Comparison of ENCODE assay signal across 8 mouse cellular contexts in the genomic region with DNA sequence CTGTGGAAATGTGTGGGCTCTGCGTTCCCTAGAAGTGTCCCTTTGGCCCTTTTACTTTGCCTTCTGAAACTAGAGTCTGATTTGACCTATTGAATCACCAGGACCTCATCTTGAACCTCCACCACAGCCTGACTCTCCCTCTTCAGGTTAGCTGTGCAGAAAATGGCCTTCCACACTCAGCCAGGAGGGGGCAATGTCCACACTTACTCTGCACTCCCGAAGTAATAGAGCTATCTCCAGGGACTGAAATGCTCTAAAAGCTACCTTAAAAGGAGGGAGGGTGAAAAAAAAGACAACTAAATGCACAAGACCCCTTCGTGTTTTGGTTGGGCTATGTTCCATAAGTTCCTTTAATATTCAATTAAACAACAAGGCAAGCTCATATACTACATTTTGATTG. TPM values are rescaled to one million over a fixed set of nuclear protein-coding genes. Genes with fewer than 3 reads are reported as not detected.
DNase-seq lines count a peak whose midpoint lies in the region; ATAC-seq lines count a peak whose summit lies in the region.

No protein-coding gene starts in this region.

- peaks cover 40% of the 10 kb centered on the region for H3K36me3 ChIP-seq in midbrain, embryonic 10.5 days
- H3K36me3 ChIP-seq in midbrain, embryonic 15.5 days (replicated peaks), result peaks cover 11% of the 10 kb centered on the region
- peaks cover 28% of the 10 kb centered on the region for H3K36me3 ChIP-seq in heart, embryonic 16.5 days (ENCODE audit: control insufficient read depth, insufficient read depth)
- peaks cover 5% of the 10 kb centered on the region for H3K36me3 ChIP-seq in neural tube, embryonic 11.5 days (ENCODE audit: control insufficient read depth, insufficient read depth, low read length)

- no peak overlapping the region for H3K9ac ChIP-seq in midbrain, embryonic 15.5 days
- H3K9ac ChIP-seq in heart, embryonic 16.5 days (ENCODE audit: low read length), result no peak overlapping the region
- H3K9ac ChIP-seq in neural tube, embryonic 11.5 days (ENCODE audit: low read length), result no peak overlapping the region

- H3K4me3 ChIP-seq in midbrain, embryonic 10.5 days, result no peak overlapping the region
- H3K4me3 ChIP-seq in midbrain, embryonic 15.5 days, result no peak overlapping the region
- H3K4me3 ChIP-seq in heart, embryonic 16.5 days (ENCODE audit: low read length), result no peak overlapping the region
- H3K4me3 ChIP-seq in neural tube, embryonic 11.5 days (ENCODE audit: low read depth, low read length), result no peak overlapping the region

- 21% methylated on average over 3 of the region's 3 CpGs for WGBS in midbrain, embryonic 10.5 days
- 23% methylated on average over 3 of the region's 3 CpGs for WGBS in midbrain, embryonic 15.5 days
- 19% methylated on average over 3 of the region's 3 CpGs for WGBS in heart, embryonic 16.5 days
- 23% methylated on average over 3 of the region's 3 CpGs for WGBS in neural tube, embryonic 11.5 days

- H3K27ac ChIP-seq in midbrain, embryonic 10.5 days (replicated peaks), result no peak overlapping the region
- no peak overlapping the region for H3K27ac ChIP-seq in midbrain, embryonic 15.5 days
- H3K27ac ChIP-seq in heart, embryonic 16.5 days (ENCODE audit: low read length), result no peak overlapping the region
- no peak overlapping the region for H3K27ac ChIP-seq in neural tube, embryonic 11.5 days (ENCODE audit: low read depth, low read length)

- H3K27me3 ChIP-seq in midbrain, embryonic 10.5 days (ENCODE audit: low read depth, poor library complexity, severe bottlenecking), result no peaks in the 10 kb centered on the region
- no peaks in the 10 kb centered on the region for H3K27me3 ChIP-seq in midbrain, embryonic 15.5 days (replicated peaks)
- no peaks in the 10 kb centered on the region for H3K27me3 ChIP-seq in heart, embryonic 16.5 days (ENCODE audit: control insufficient read depth, insufficient read depth, low read length)
- H3K27me3 ChIP-seq in neural tube, embryonic 11.5 days (ENCODE audit: control insufficient read depth, insufficient read depth, low read length), result no peaks in the 10 kb centered on the region

- no peak for ATAC-seq in midbrain, embryonic 15.5 days (replicated peaks)
- peak; percentile 61; the same call in 1 of the 2 replicates for ATAC-seq in heart, embryonic 16.5 days (replicated peaks; ENCODE audit: extremely low read depth, insufficient read depth, low FRiP score)
- ATAC-seq in neural tube, embryonic 11.5 days (ENCODE audit: insufficient read depth, low FRiP score, low TSS enrichment), result no peak

- intact Hi-C loops in left cerebral cortex, postnatal 14 days (cut with DNase I), result loop anchor here (2.0 kb wide), 1 partner anchor 92 kb away; no protein-coding TSS in a partner anchor

- DNase-seq in midbrain, embryonic 10.5 days (ENCODE audit: low spot score), result peak; percentile 44
- peak; percentile 39 for DNase-seq in Muller cell, postnatal 12 days (ENCODE audit: inconsistent ontology term)
- DNase-seq in embryo, embryonic 10 days (ENCODE audit: low spot score), result peak; percentile 64
- DNase-seq in left cerebral cortex, postnatal 14 days (ENCODE audit: low spot score in 2 of 2), result peak; percentile 54 to 58
- DNase-seq in neural tube, embryonic 11.5 days (ENCODE audit: low spot score), result peak; percentile 51
- peak; percentile 43 to 50 for DNase-seq in urinary bladder, postnatal 36 days (ENCODE audit: low spot score in 2 of 2)

- H3K4me2 ChIP-seq in midbrain, embryonic 15.5 days, result no peak overlapping the region
- no peak overlapping the region for H3K4me2 ChIP-seq in heart, embryonic 16.5 days (ENCODE audit: low read depth, low read length)
- H3K4me2 ChIP-seq in neural tube, embryonic 11.5 days (ENCODE audit: low read depth), result no peak overlapping the region

- H3K4me1 ChIP-seq in midbrain, embryonic 10.5 days, result no peaks in the 10 kb centered on the region
- no peaks in the 10 kb centered on the region for H3K4me1 ChIP-seq in midbrain, embryonic 15.5 days
- peaks cover 13% of the 10 kb centered on the region for H3K4me1 ChIP-seq in heart, embryonic 16.5 days (ENCODE audit: control insufficient read depth, insufficient read depth, low read length)
- no peaks in the 10 kb centered on the region for H3K4me1 ChIP-seq in neural tube, embryonic 11.5 days (ENCODE audit: control insufficient read depth, insufficient read depth, low read length)

- no peaks in the 10 kb centered on the region for H3K9me3 ChIP-seq in midbrain, embryonic 10.5 days (replicated peaks)
- no peaks in the 10 kb centered on the region for H3K9me3 ChIP-seq in midbrain, embryonic 15.5 days
- H3K9me3 ChIP-seq in heart, embryonic 16.5 days (replicated peaks; ENCODE audit: control insufficient read depth, low read length), result no peaks in the 10 kb centered on the region
- no peaks in the 10 kb centered on the region for H3K9me3 ChIP-seq in neural tube, embryonic 11.5 days (ENCODE audit: control insufficient read depth, low read length)

RNA-seq across cellular contexts. Expression of a gene that starts 13.9 kb away (rescaled TPM):
- polyA plus RNA-seq in midbrain, embryonic 10.5 days (2016; fragmentation: Nextera tagmentation; extraction: Ambion mirVana), result 46.4 and 48.9 TPM in 2 replicates
- 60.6 and 61.5 TPM in 2 replicates for polyA plus RNA-seq in midbrain, embryonic 15.5 days (2015; fragmentation: Nextera tagmentation; extraction: Ambion mirVana)
- 56.8 and 56.9 TPM in 2 replicates for polyA plus RNA-seq in heart, embryonic 16.5 days (2015; fragmentation: Nextera tagmentation; extraction: Ambion mirVana)
- 10 to 100 TPM; 30.4 to 35.1 TPM for total RNA-seq in left cerebral cortex, postnatal 14 days (2021)
- polyA plus RNA-seq in neural tube, embryonic 11.5 days (2014; fragmentation: Nextera tagmentation; extraction: Ambion mirVana), result 49.6 and 51.6 TPM in 2 replicates

RNA-seq across cellular contexts. Expression of a gene that starts 50.1 kb away (rescaled TPM):
- polyA plus RNA-seq in midbrain, embryonic 10.5 days (2016; fragmentation: Nextera tagmentation; extraction: Ambion mirVana), result not detected in 2 replicates
- polyA plus RNA-seq in midbrain, embryonic 15.5 days (2015; fragmentation: Nextera tagmentation; extraction: Ambion mirVana), result 0.10 and 0.92 TPM in 2 replicates
- 123 and 132 TPM in 2 replicates for polyA plus RNA-seq in heart, embryonic 16.5 days (2015; fragmentation: Nextera tagmentation; extraction: Ambion mirVana)
- total RNA-seq in left cerebral cortex, postnatal 14 days (2021), result not detected
- 0.15 TPM in 1 of 2 replicates, not detected in the other for polyA plus RNA-seq in neural tube, embryonic 11.5 days (2014; fragmentation: Nextera tagmentation; extraction: Ambion mirVana)

Comparison
In these comparisons a context has a peak if more than half of its experiments do, and no peak if none do; other contexts are left out.
1. RNA of a gene that starts 50.1 kb away (polyA plus RNA-seq): 123 to 132 TPM in heart, embryonic 16.5 days; 0.10 to 0.92 TPM in midbrain, embryonic 15.5 days, 0.15 TPM in neural tube, embryonic 11.5 days and not detected in midbrain, embryonic 10.5 days; every median in the first group is over 10 times any median in the second.
2. Peak in every context shown above with its lines, with median percentiles within 50 percentile points of each other: DNase-seq.